Mouse (Mus musculus): ENCODE data around the gene St6galnac1.
"Not testable (repeated sequence)": the region's sequence is repeated elsewhere in the genome, so short reads cannot be mapped to it uniquely, and the experiment has no call there.

The St6galnac1 gene

DNA sequence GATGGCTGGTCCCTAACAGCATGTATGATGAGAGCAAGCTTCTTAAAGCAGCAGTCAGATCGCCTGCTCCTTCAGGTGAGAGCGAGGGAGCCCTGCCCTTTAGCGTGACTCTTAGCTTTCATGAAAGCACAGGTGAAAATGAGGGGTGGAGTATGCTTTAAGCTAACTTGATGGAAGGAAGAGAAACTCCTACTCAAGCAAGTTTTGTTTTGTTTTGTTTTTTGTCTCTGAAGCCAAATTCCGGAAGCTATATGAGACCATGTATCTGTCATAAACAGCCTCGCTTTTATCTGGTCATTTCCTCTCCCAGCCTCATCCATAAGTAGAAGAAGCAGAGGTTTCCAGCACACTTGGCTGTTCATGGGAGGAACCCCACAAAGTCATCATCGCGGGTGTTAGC is at the start of gene St6galnac1:
St6galnac1 (minus strand) TSS at position 101 of the 400 bp plus-strand sequence.
- DNase-seq (ENCODE audit: low spot score): no peak

DNA sequence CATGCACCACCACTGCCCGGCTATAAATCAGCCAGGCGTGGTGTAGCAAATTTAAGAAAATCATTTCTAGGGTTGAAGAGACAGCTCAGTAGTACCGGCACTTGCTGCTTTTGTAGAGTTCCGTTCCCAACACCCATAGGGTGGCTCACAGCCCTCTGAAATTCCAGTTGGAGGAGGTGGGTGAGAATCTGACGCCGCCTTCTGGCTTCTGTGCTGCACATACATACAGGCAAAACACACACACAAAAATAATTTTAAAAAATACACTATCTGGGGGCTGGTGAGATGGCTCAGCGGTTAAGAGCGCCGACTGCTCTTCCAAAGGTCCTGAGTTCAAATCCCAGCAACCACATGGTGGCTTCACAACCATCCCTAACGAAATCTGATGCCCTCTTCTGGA is 48.6 kb upstream of the St6galnac1 start:
- DNase-seq (ENCODE audit: low spot score): not testable (repeated sequence)

DNA sequence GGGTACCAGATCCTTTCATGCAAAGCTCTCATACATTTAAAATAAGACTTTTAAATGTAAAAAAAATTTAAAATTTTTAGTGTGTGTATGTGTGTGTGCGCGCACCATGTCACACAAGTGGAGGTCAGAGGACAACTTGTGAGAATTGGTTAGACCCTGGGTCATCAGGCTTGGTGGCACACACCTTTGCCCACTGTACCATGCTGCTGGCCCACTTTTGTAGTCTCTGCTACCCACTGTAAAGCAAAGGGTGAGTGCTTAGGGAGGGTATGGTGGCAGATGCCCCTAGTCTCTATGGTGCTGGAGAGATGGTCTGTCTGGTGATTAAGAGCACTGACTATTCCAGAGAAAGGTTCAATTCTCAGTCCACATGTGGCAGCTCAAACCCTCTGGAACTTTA is 47.9 kb upstream of the St6galnac1 start:
- no peak for DNase-seq (ENCODE audit: low spot score)

DNA sequence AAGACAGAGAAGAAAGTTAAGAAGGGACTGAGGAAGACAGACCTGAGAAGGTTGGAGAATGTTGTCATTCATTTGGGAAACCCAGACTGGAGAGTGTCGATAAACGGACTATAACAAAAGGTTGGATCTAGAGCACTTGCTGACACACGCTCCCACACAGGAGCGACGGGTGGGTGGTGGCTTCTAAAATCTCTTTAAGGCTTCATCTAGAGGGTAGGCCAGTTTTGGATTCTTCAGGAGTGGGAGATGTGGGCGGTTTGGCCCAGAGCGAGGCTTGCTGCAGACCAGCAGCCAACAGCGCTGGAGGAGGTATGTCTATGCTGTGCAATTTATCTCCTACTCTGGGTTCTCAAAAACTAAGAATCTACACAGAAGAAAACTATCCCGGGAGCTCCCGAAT is 47.3 kb upstream of the St6galnac1 start:
- no peak for DNase-seq (ENCODE audit: low spot score)

DNA sequence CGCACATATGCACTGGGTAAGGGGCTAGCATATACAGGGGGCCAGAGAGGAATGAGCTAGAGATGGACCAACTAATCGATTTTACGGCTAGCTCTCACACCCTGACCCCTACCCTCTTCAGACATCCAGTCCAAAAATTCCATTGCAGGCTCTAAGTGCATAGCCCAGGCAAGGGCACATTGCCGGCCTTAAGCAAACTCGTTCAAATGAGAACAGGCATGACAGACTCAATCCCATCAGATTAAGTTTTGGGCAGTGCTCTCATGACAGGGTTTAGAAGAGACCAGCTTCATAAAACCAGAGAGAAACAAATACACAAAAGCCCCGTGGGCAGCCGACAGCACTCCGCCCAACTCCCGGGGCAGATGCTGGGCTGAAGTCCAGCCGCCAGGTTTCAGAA is 46.9 kb upstream of the St6galnac1 start:
- no peak for DNase-seq (ENCODE audit: low spot score)

DNA sequence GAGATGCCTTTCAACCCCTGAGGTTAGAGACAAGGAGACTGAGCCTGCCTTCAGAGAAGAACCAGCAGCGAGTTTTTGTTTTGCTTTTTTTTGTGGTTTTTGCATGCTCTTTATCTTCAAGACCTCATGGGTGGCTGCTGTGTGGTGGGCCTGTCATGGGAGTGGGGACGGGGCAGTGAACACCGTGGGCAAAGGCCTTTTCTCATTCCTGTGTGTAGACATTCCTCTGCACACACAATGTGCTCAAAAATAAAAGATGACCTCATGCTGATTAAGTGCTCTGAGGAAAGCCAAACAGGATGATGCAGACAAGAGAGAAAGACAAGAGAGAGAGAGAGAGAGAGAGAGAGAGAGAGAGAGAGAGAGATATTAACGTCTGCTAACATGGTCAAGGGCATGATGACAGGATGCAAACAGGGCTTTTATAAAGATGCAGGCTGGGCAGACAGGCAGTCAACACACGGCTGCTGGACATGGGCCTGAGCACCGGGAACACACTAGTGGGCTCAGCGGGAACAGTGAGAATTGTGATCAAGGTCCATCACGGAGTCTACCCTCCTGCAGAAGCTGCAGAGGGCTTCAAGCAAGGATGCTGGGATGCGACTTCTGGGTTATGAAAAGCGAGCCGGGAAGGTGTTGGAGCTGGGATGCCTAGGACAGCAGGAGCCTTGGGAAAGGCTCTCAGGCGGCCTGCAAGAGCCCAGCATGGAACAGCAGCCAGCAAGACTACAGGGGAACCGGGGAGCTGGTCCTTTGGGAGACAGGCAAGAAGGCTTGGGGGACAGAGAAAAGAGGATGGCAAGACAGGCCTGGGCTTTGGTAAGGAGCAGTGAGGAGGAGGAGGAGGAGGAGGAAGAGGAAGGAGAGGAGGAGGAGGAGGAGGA is 46.0 kb upstream of the St6galnac1 start:
- no peak for DNase-seq (ENCODE audit: low spot score)

DNA sequence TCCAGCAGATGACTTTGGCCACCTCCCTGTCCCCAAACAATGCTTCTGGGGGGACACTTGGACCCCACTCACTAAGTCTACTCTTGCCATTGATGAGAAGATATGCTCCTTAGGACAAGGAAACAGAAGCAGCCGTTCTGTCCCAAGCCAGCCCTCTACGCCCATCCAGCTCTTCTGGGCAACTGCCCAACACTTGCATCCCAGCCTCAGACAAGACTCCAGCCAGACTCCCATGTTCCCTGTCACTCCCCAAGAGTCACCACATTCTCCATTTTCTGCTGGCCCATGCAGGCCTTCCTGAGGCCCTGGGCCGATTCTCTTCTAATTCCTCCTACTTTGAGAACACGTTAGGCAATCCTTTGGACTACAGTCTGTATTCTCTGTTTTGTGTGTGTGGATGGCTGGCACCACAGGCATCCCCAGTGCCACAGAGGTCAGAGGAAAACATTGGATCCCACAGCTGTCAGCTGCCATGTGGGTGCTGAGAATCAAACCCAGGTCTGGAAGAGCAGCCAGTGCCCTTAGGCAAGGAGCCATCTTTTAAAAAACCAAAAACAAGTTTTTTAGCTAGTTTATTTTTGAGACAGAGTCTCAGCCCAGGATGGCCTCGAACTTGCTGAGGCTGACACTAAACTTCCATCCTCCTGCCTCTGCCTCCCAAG is 44.8 kb upstream of the St6galnac1 start:
- DNase-seq (ENCODE audit: low spot score): no peak

DNA sequence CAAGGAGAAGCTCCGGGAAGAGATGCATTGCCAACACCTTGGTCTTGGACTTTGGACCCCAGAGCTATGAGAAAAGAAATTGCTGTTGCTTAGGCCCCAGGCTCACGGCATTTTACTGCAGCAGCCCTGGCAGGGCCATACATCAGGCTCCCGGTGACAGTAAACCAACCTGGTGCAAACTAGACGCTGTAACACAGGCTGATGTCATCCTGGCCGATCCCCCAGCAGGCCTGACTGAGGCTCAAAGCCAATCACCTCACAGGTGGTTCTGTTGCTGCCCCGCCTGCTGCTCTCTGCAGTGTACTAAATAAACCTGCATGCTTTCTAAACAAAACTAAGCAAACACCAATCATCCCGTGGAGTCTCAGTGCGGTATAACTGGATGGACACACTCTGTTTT is 43.4 kb upstream of the St6galnac1 start:
- DNase-seq (ENCODE audit: low spot score): no peak

DNA sequence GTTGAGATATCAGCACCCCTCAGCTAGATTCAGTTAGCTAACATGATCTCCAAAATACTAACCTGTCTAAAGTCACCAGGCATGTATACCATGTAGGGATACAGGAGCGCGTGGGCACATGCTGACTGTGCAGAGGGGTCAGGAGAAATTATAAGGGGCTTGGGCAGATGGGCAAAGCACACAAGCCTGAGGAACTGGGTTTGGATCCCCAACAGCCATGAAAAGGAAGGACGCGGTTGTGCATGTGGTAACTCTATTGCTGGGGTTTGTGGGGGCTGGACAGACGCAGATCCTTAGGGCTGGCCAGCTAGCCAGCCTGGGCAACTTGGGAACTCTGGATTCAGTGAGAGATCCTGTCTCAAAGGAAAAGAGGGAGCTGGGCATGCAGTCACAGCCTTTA is 42.3 kb upstream of the St6galnac1 start:
- DNase-seq (ENCODE audit: low spot score): no peak

DNA sequence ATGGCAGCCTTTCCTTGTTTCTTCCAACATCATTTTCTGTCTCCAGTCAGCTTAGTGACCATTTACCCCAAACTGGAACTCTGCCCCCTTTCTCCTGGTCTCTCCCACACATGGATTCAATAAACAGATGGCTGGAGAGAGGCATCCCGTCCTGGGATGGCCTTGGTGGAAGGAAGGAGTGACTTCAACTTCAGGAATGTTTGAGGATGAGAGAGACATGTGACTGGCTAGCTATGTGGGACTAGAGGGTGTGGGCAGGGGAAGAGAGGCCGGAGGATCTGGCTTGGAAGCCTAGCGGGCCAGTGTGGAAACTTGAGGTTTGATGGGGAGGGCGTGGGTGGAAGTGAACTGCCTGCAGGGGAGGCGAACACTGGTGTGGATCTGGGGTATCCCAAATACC is 41.5 kb upstream of the St6galnac1 start:
- DNase-seq (ENCODE audit: low spot score): no peak

DNA sequence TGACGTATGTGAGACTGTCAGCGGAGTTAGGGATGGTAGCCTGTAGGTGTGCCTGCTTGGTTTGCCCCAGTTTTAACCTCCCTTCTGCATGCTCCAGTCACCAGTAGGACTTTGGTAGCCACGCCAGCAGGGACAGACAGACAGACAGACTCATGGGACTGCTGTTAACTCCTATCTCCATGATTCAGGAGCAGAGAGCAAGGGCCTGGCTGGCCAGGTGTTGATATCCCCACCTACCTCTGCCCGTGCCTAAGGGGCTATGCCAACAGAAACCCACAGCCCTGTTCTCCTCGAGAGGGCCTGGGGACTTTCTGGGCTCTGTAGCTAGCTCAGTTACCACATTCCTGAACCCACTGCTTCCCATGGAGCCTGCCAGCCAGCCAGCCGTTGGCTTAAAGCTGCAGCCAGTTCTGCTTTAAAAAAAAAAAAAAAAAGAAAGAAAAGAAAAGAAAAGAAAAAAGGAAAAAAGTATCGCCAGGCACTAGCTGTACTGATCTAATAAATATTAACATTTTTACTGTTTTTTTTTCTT is 39.6 kb upstream of the St6galnac1 start:
- no peak for DNase-seq (ENCODE audit: low spot score)

DNA sequence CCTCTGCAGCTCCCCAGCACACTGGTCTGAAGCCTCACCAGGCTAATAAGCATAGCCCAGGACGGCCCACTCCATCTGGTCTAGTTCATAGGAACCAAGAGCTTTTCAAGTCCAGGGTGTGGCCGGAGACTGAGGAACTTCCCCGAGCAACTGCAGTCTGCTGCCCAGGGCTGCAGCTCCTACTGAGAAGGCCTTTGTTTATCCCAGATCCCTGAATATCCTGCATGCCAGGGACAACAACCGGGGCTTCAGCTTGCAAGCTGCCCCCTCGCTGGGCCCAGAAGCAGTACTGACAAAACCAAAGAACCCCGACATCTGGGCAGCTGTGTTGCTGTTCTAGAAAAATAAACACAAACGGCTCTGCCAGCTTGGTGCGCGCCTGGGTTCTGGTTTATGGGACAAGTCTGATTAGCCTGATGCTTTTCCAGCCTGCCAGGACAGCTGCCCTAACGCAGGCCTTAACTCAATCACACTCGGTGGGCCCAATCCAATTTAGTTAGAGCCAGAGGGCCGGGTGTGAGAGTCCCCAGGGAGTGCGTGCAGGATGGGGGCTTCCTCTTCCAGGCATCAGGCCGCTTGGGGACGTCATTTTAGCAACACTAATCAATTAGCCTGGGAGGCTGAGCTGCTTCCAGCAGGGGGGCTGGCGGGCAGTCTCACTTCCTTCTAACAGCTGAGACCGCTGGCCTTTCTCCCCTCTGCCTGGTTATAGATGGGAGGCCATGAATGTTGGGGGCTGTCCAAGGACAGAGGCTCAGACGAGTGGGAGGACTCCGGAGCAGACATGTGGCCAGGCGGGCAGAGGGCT is 39.0 kb upstream of the St6galnac1 start:
- DNase-seq (ENCODE audit: low spot score): no peak

DNA sequence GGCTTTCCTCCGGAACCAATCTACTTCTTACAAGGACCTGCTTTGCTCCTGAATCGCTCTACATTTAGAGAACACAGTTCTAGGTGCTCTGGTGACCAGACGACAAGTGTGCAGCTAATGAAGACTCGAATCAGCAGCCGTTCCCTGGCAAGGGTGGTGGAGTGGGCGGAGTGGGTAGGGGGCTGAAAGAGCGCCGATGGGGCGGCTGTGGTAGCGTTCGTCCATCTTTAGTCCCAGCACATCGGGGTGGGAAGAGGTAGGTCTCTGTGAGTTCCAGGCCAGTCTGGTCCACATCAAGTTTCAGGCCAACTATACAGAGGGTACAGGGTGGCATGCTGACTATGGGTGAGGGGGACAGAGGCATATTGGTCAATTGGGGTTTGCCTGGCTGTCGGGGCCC is 38.3 kb upstream of the St6galnac1 start:
- no peak for DNase-seq (ENCODE audit: low spot score)

DNA sequence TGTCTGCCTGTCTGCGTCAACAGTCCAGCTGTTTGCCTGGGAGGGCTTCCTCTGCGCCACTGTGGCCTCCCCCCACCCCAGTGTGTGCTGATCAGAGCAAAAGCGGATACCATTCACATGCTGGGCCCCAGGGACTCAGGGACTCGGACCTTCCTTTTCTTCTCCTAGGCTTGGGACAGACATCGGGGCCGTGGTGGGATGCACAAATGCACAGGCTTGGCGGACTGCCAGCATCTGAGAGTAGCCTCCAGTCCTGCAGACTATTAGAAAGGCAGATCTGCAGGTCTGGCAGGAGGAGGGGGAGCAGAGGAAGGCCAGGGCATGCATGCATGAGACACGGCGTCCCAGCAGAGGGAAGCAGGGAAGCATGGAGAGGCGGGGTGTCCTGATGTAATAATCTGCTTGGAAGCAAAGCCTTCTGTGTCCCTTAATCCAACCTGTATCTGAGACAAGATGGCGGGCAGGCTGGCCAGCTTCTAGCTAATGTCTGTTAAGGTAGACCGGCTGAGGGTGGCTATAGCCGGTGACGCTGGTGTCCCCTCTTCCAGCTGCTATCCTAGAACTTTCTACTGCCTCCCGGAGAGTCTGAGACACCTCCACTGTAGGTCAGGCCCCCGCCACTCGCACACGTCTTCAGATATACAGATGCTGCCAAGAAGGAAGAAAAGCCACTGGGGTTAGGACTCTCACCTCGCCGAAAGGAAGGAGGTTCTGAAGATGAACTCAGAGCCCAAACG is 37.7 kb upstream of the St6galnac1 start:
- DNase-seq (ENCODE audit: low spot score): no peak

DNA sequence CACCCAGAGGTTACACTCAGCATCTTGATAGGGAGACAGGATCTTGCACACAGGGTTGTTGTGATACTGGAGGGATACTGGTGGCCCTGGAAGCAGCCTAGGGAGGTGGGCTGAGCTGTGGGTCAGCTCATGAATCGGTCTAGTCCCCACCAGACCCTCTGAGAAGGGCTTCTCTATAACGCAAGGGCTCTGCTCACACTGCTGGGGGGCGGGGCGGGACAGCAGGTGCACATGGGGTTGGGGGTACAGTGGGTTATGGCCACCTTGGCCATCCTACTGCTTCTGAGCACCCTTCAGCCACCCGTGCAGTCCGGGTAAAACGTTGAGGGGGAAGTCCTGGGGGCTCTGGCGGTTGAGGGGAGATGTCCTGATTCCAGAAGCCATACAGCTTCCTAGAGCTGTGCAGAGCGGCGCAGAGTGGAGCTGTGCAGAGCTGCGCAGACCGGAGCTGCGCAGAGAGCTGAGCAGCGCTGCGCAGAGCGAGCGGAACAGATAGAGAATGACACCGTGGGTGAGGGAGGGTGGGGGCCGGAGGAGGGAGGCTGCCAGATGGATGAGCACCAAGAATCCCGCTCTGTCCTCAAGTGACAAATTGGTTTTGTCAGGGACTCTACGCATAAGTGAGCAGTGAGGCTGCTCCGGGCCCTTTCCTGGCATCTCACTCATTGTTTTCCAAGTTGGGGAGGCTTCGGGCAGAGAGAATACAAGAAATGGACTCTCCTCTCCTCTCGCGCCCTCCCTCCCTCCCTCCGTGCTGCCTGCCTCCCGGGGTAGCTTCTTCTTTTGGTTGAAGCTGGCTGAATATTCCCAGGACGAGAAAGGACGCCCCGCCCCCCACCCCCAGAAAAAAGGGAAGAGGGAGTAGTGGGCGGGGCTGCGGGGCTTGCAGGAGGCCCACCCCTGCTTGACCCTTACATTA is 35.9 kb upstream of the St6galnac1 start:
- DNase-seq (ENCODE audit: low spot score): no peak

DNA sequence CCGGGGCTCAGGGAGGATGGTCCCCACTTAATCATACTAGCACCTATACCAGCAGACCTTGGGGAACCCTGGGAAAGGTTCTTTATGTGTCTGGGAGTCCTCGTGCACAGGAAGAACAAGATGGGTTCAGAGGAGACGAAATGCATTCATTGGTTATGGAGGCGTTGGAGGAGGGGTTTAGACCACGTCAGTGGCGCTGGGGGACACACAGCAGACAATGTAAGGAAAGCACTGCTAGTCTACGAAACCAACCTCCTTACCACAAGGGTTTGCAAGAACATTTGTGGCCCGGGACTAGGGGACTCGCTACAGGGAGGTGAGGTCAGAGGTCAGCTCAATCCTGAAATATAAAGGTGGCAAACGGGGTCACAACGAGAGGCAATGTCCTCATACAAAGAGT is 35.2 kb upstream of the St6galnac1 start:
- no peak for DNase-seq (ENCODE audit: low spot score)

DNA sequence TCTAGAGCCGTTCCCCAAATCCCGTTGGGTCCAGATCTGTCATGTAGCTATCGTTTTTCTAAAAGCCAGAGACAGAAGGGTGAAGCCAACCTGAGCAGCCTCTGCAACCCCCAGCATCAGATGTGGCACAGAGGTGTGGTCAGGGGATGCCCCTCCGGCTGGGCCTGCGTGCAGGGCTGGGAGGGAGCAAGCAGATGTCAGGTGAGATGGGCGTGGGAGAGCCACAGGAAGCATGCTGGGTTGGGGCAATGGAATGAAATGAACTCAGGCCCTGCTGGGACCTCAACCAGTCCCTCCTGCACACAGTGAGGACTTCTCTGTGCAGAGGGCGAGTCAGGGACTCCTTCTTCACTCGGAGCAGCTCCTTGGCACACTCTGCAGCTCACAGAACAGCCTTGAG is 34.2 kb upstream of the St6galnac1 start:
- no peak for DNase-seq (ENCODE audit: low spot score)

DNA sequence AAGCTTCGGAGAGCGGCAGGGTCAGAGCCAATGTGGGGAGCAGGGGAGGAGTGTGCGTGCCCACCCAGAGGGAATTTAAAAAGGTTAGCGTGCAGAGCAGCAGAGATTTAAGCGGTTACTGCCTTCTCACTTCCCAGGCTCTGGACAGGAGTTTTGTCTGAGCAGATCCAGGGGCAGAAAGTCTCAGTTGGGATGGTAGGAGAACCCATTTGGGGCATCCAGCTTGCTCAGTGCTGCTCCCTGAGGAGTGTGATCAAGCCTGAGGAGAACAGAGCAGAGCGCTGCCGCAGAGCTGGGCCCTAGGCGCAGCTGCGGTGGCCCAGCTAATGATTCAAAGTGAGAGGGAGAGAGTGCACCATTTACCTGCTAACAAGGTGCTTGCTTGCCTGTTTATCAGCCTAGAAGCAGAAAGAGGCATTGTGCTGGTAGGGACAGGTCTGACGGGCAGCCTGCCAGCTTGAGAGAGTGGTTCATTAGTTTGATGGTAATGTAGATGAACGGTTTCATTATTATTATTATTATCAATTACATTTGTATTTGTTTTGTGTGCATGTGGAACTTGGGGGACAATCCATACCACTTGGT is 33.6 kb upstream of the St6galnac1 start:
- no peak for DNase-seq (ENCODE audit: low spot score)

DNA sequence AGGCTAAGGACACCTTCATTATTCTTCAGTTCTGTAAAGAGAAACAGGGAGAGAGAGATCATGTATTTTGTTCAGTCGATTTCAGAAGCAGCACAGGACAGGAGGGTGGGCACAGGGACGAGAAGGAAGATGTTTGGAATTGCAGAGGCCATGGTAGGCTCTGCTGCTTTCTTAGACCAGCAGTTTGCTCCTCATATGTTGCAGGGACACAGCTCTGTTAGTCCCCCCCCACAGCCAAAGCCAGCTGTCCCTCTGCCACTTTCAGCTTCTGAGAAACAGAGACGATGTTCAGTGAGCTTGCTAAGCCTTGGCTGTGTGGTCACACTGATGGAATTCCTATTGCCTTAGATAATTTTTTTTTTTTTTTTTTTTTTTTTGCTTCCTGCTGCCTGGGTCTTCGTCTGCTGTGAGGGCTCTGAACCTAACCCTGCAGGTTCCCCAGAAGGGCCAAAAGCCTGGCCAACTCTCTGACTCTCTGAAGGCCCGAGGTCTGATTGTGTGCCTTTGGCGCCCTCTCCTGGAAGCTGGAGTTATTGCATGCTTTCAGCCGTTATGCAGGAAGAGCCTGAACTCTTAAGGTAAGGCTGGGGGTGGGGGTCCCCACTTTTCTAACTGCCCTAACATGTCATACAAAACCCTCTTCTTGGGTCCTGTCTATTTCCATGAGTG is 32.8 kb upstream of the St6galnac1 start:
- peak; percentile 73 for DNase-seq (ENCODE audit: low spot score)

DNA sequence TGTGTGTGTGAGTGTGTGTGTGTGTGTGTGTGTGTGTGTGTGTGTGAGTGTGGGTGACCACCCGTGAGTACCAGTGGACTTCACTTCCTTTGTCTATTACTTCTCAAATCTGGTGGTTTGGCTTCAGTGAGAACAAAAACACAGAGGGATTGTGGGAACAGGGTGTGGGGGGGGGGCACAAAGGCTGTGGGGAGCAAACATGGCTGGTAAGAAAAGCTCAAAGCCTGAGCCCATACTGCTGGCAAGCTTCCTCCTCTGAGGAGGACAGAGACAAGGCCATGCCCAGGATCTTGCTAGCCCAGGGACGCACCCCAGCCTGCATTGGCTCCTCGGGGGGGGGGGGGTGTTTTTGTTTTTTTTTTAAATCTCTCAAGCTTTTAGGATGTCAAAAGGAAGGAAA is 32.2 kb upstream of the St6galnac1 start:
- DNase-seq (ENCODE audit: low spot score): no peak
